Mouse (Mus musculus): ENCODE measurements around the gene Abhd11.
"Not testable (repeated sequence)": the region's sequence is repeated elsewhere in the genome, so short reads cannot be mapped to it uniquely, and the experiment has no call there.

Abhd11 gene

GRCm38 (mm10) chr5:135008671-135009589, at the start of gene Abhd11:
Abhd11 (plus strand) TSS chr5:135009152.
- peak; percentile 94 for DNase-seq

DNA sequence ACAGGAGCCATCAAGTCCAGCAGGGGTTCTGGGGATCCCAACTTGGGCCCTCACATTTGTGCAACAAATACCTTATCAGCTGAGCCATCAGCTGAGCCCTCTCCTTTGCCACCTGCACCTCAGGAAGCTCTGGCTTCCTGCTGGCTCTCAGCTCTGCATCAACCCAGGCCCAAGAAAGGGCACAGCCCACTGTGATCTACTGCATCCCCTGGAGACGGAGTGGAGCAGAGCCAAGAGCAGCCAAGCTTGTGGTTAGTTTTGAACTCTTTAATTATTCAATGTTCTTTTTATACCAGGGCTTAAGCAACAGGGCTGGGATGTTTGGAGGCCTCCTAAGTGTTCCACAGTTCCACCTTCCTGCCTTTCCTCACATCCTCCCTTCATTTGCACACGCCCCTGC, 48.5 kb upstream of the Abhd11 start:
- DNase-seq = no peak

- DNase-seq = no peak
Observed at GRCm38 (mm10) chr5:134961519-134961918, 47.4 kb upstream of the Abhd11 start.

GRCm38 (mm10) chr5:134963546-134963945, 45.4 kb upstream of the Abhd11 start:
- no peak for DNase-seq

- DNase-seq = not testable (repeated sequence)
Observed at GRCm38 (mm10) chr5:134964655-134965054, 44.3 kb upstream of the Abhd11 start.

GRCm38 (mm10) chr5:134965473-134965851, 43.5 kb upstream of the Abhd11 start:
- DNase-seq = peak; percentile 75

DNA sequence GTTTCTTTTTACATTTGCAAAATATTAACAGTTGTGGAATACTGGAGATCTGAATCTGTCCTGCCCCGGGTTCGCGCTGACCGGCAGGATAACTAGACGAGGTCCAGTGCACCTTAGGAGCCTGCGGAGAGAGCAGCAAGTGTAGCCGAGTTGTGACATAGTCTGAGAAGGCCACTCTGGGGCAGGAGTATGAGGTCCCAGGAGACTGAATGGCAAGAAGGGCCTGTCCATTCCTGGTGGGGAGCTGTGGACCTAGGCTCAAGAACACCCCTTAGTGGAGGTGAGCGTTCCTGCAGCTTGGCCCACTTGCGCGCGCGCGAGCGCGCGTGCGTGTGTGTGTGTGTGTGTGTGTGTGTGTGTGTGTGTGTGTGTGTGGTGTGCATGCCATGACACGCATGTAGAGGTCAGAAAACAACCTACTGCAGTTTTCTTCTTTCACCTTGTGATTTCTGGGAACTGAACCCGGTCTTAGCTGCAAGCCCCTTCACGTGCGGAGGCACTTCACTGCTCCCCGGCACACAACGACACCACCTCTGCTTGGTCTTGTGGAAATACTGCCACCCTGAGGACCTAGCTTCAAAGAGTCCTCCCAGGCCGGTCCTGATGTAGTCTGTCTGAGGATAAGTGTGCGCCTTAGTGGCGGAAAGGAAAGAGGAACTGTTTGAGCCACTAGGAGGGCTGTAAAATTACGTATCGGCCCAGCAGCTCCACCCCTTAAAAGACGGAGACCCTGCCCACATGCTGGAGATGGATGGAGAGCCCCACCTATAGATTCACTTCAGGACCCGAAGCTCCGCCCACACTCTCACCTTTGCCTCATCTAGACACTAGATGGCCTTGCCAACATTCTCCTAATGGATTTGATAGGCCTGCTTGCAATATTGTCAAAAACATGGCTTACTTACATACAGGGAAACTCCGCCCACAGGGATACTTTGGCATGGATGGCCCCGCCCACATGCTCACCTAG, 42.8 kb upstream of the Abhd11 start:
- no peak for DNase-seq

- DNase-seq = no peak
Observed at GRCm38 (mm10) chr5:134967164-134967944, 41.6 kb upstream of the Abhd11 start.

DNA sequence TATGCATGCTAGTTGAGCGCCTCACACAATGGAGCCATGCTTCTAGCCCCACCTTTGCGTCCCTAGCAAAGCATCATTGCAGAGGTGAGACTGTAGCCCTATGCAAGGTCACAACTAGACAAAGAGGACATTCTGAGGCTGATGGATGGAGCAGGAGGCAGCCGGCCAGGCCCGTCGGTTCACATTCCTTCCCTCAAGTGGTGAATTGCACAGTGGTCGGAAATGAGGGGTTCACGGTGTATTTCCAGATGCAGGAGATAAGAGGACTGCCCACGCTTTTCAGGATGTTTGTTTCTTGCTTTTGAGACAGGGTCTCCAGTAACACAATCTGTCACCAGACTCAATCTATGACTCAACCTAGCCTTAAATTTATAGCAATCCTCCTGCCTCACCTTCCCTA, 38.3 kb upstream of the Abhd11 start:
- no peak for DNase-seq

DNA sequence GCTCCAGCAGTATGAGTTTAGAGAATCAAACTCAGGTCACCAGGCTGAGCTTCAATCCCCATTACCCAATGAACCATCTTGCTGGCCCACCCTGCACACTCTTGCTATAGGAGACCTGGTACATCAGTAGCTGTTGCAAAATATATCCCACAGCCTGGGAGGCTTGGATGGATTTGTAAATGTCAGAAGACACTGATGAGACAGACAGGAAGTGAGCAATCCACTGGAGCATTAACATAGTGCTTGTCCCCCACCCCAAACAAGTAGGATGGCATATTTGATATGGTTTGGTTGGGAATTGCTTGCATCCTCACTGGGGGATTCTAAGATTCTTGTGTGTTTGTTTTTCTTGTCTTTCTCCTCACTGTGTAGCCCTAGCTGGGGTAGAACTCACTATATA, 35.9 kb upstream of the Abhd11 start:
- no peak for DNase-seq

GRCm38 (mm10) chr5:134973526-134973925, 35.4 kb upstream of the Abhd11 start:
- no peak for DNase-seq

DNA sequence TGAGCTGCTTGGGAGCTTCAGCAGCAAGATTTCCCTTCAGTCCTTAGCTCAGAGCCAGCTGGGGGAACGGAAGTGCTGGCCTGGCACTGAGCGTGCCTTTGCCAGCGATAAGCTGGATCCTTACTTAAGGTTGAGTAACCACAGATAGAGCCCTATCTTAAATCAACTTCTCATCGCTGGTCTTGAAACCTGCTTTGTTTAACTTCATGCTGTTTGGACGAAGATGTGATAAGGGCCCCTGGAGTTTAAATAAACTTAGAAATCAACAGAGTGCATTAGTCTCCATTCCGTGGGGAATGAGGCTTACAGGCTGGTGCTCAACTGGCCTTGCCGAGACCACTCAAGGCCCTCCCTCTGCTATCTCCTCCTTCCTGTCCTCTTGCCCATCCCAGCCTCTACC, 34.7 kb upstream of the Abhd11 start:
- DNase-seq = no peak

- DNase-seq = no peak
Observed at GRCm38 (mm10) chr5:134974921-134975320, 34.0 kb upstream of the Abhd11 start.

DNA sequence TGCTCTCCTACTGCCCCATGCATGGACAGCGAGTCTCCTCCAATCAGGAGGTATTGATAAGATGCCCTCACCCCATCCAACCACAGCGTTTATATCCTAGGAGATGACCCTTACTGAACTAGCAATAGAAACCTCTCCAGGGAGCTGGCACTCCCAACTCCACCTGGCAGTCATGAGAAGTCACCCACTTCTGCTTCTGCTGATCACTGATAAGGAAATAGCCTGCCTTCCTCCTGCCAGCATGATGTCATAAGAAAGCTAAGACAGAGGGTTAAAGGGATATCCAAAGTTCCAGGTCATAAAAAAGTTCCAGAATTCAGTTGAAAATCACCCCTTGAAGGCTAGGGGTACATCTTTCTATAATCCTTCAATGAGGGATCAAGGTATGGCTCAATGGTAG, 32.8 kb upstream of the Abhd11 start:
- no peak for DNase-seq

DNA sequence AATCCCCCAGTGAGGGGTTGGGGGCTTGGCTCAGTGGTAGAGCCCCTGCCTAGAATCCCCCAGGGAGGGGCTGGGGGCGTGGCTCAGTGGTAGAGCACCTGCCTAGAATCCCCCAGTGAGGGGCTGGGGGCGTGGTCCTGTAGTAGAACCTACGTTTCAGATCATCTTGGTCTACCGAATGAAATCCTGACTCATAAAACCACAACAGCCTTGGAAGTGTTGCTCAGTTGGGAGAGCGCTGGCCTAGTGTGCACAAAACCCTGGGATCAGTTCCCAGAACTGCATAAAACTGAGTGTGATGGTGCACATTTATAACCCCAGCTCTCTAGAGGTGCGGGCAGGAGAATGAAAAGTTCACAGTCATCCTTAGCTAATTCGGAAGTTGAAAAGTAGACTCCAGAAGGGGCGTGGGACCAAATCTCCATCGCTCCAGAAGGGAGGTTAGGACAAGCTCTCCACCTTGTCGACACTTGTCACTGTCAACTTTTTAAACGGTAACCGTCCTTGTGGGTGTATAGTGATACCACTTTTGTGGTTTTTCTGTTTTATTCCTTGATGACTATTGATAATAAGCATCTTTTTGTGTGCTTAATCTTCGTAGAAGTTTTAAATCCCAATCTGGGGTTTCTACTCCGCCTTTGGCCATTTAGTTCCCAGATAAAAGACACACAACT, 32.2 kb upstream of the Abhd11 start:
- no peak for DNase-seq

DNA sequence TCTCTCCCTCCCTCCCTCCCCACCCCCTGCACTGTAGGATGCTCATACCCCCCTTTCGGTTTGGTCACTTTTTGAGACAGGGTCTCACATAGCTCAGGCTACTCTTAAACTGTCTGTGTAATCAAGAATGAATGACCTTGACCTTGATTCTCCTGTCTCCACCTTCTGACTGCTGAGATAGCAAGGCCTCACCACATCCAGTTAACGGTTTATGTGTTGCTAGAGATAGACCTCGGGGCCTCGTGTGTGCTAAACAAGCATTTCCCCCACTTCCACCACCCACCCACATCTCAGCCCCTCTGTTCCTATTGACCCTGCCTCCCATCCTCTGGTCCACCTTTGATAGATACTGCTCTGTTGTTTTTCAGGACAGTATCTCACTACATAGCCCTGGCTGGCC, 31.1 kb upstream of the Abhd11 start:
- DNase-seq = no peak

DNA sequence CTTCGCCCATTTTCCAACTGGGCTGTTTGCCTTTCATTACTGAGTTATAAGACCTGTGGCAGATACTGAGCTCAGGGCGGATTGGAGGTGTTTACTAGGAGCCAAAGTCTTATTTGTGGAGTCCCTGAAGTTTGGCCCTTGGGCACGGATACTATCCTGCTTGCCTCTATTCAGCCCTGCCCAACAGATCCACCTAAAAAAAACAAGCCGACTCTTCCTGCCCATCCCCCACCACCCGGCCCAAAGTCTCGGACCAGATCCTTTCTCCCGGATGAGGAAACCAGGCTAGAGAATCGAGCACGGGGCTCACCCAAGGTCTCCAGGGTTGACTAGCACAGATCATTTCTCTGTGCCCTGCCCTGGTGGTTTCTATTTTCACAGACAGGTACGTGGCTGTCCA, 27.8 kb upstream of the Abhd11 start:
- DNase-seq = no peak

GRCm38 (mm10) chr5:134983111-134983510, 25.8 kb upstream of the Abhd11 start:
- no peak for DNase-seq

DNA sequence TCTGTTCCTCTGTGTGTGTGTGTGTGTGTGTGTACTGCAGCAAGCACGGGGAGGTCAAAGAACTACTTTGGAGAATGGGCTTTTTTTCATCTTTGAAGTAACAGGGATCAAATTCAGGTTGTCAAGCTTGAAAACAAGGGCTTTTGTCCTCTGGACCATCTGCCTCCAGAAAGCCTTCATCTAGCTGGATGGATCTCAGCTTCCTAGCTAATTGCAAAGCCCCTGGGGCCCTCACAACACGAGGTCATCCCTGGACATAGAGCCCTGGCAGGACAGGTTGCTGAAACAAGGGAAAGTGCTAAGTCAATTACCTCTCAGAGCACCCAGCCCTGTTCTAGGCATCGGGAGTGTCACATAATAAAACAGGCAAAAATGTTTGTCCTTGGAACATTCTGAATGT, 25.2 kb upstream of the Abhd11 start:
- DNase-seq = no peak

DNA sequence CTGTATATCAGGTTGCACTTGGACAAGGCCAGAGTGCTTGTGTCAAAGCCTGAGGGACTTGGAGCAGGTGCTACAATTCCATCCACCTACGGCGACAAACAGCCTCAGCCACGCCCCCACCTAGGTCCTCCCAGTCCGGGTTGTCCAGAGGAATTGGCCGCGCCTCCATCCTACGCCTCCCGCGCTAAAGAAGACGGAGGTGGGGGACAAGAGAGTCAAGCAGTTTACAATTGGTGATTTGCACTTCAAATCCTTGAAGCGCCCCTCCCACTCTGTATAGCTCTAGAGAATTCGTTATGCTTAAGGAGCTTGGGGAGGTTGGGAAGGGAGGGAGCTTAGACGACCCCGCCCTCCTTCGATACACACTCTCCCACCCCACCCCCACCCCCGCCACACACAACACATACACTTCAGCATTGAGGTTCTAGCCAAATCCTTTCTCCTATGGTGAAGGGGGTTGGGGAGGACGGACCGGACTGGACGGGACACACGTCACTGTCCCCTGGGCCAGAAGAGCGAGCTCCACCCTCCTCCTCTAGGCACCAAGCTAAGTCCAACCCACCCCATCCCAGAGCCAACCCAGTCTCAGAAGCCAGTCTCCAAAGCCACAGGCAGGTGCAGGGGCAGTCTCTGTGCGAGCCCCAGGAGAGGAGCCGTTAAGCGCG, 23.2 kb upstream of the Abhd11 start, which contains the start of gene Cldn3:
TSS of gene Cldn3 (plus strand) at position 582 of the 665 bp plus-strand sequence.
- no peak for DNase-seq

All from right cerebral cortex, postnatal 14 days (tissue).